Comparison of ENCODE assay signal across 8 mouse cellular contexts in the genomic region with DNA sequence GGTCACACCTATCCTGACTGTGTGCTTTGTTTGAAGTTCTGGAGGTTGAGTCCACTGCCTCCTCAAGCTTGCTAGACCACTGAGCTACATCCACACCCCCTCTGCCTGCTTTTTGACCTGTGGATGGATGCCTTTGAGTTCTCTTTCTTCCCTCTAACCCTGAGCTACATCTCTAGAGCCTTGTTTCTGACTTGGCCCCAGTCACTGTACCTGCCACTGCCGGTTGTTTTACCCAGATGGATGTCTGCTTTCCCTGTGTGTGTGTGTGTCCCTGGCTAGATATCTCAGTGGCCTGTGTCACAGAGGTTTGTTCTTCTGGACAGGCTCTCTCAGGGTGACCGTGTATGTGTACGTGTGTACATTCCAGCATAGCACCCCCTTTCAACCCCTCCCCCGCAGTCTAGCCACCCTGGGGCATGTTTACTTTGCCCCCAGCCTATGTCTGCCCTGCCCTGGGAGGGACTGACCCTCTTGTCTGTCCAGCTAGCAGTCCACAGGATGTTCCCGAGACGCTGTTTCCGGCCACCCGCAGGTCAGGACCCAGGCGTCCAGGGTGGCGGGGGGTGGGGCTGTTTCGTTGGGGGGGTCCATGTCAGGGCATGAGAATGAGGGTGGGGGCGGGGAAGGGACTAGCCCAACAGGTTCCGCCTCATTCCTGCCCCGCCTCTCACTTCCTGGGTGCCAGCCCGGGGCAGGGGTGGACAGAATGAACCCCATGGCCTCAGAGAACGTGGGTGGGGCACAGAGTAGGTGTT. TPM values are rescaled to one million over a fixed set of nuclear protein-coding genes. Genes with fewer than 3 reads are reported as not detected.
DNase-seq lines count a peak whose midpoint lies in the region; ATAC-seq lines count a peak whose summit lies in the region.

No protein-coding gene starts in this region.

- peak overlapping the region; percentile 95 for H3K4me2 ChIP-seq in forebrain, embryonic 16.5 days (ENCODE audit: low read length)
- peak overlapping the region; percentile 83 for H3K4me2 ChIP-seq in lung, embryonic 16.5 days (ENCODE audit: low read depth, low read length)
- peak overlapping the region; percentile 99 for H3K4me2 ChIP-seq in stomach, embryonic 15.5 days

- no peaks in the 10 kb centered on the region for H3K36me3 ChIP-seq in forebrain, embryonic 16.5 days (ENCODE audit: control insufficient read depth, insufficient read depth)
- H3K36me3 ChIP-seq in lung, embryonic 16.5 days (ENCODE audit: control insufficient read depth, insufficient read depth, low read length) = no peaks in the 10 kb centered on the region
- H3K36me3 ChIP-seq in stomach, embryonic 15.5 days = no peaks in the 10 kb centered on the region

- H3K27me3 ChIP-seq in forebrain, embryonic 16.5 days (replicated peaks; ENCODE audit: control insufficient read depth, insufficient read depth, low read length) = peaks cover 12% of the 10 kb centered on the region; the same call in 1 of the 2 replicates
- no peaks in the 10 kb centered on the region for H3K27me3 ChIP-seq in lung, embryonic 16.5 days (ENCODE audit: control insufficient read depth, insufficient read depth, low read depth, low read length)
- no peaks in the 10 kb centered on the region for H3K27me3 ChIP-seq in stomach, embryonic 15.5 days (replicated peaks)

- no peak for ATAC-seq in forebrain, embryonic 16.5 days
- ATAC-seq in lung, embryonic 16.5 days (ENCODE audit: low read depth) = peak; percentile 7
- peak; percentile 5; the same call in 1 of the 2 replicates for ATAC-seq in stomach, embryonic 15.5 days (ENCODE audit: insufficient read depth, low FRiP score, low read depth)
- no peak for ATAC-seq in activated CD4-positive, CD25-positive, alpha-beta regulatory T cell, adult 4 months

- H3K4me1 ChIP-seq in forebrain, embryonic 16.5 days (replicated peaks; ENCODE audit: control insufficient read depth, insufficient read depth, low read length) = peaks cover 41% of the 10 kb centered on the region
- H3K4me1 ChIP-seq in lung, embryonic 16.5 days (replicated peaks; ENCODE audit: control insufficient read depth, insufficient read depth, low read length) = peaks cover 64% of the 10 kb centered on the region
- H3K4me1 ChIP-seq in stomach, embryonic 15.5 days = peaks cover 59% of the 10 kb centered on the region

- H3K27ac ChIP-seq in forebrain, embryonic 16.5 days (ENCODE audit: low read length) = 0 out of 2 replicates have a peak overlapping the region, but pooled peaks have one; percentile 12
- peak overlapping the region; percentile 92 for H3K27ac ChIP-seq in lung, embryonic 16.5 days (ENCODE audit: low read length)
- peak overlapping the region; percentile 95 for H3K27ac ChIP-seq in stomach, embryonic 15.5 days

- peak; percentile 58 for DNase-seq in 3134 (ENCODE audit: extremely low read depth, insufficient read length, low spot score)
- peak; percentile 73 for DNase-seq in CD4-positive helper T cell, adult 2 months (ENCODE audit: low read depth, low spot score)
- DNase-seq in kidney, adult 9 months = peak; percentile 78
- no peak for DNase-seq in right cerebral cortex, postnatal 25 days

- WGBS in forebrain, embryonic 16.5 days = 18% methylated on average over 16 of the region's 16 CpGs
- WGBS in lung, embryonic 16.5 days = 3% methylated on average over 16 of the region's 16 CpGs
- WGBS in stomach, embryonic 15.5 days = 7% methylated on average over 16 of the region's 16 CpGs

- H3K9me3 ChIP-seq in forebrain, embryonic 16.5 days (ENCODE audit: control insufficient read depth, low read length) = no peaks in the 10 kb centered on the region
- no peaks in the 10 kb centered on the region for H3K9me3 ChIP-seq in lung, embryonic 16.5 days (ENCODE audit: control insufficient read depth, low read length)
- no peaks in the 10 kb centered on the region for H3K9me3 ChIP-seq in stomach, embryonic 15.5 days

- peak overlapping the region; percentile 62; the same call in 1 of the 2 replicates for H3K9ac ChIP-seq in forebrain, embryonic 16.5 days (replicated peaks; ENCODE audit: low read depth, low read length)
- H3K9ac ChIP-seq in lung, embryonic 16.5 days (ENCODE audit: low read length) = peak overlapping the region; percentile 61
- H3K9ac ChIP-seq in stomach, embryonic 15.5 days = no peak overlapping the region

- H3K4me3 ChIP-seq in forebrain, embryonic 16.5 days (replicated peaks; ENCODE audit: low read length) = no peak overlapping the region; the same call in 1 of the 2 replicates
- peak overlapping the region; percentile 51 for H3K4me3 ChIP-seq in lung, embryonic 16.5 days (ENCODE audit: low read length)
- H3K4me3 ChIP-seq in stomach, embryonic 15.5 days (replicated peaks) = peak overlapping the region; percentile 52

RNA-seq across cellular contexts. Expression of a gene that starts 5.9 kb away (rescaled TPM):
- 31.3 and 39.8 TPM in 2 replicates for polyA plus RNA-seq in forebrain, embryonic 16.5 days (2015; fragmentation: Nextera tagmentation; extraction: Ambion mirVana)
- polyA plus RNA-seq in lung, embryonic 16.5 days (2015; fragmentation: Nextera tagmentation; extraction: Ambion mirVana) = 24.2 and 27.2 TPM in 2 replicates
- polyA plus RNA-seq in stomach, embryonic 15.5 days (2015; fragmentation: Nextera tagmentation; extraction: Ambion mirVana) = 46.3 and 51.1 TPM in 2 replicates
- 1 to 10 TPM; 2.6 to 3.0 TPM for polyA plus RNA-seq in activated CD4-positive, CD25-positive, alpha-beta regulatory T cell, adult 4 months (2017; shearing (Covaris generic))

RNA-seq across cellular contexts. Expression of a gene that starts 6.0 kb away (rescaled TPM):
- polyA plus RNA-seq in forebrain, embryonic 16.5 days (2015; fragmentation: Nextera tagmentation; extraction: Ambion mirVana) = 7.6 and 8.2 TPM in 2 replicates
- polyA plus RNA-seq in lung, embryonic 16.5 days (2015; fragmentation: Nextera tagmentation; extraction: Ambion mirVana) = 13.7 and 15.5 TPM in 2 replicates
- 33.4 and 49.6 TPM in 2 replicates for polyA plus RNA-seq in stomach, embryonic 15.5 days (2015; fragmentation: Nextera tagmentation; extraction: Ambion mirVana)
- polyA plus RNA-seq in activated CD4-positive, CD25-positive, alpha-beta regulatory T cell, adult 4 months (2017; shearing (Covaris generic)) = 10 to 100 TPM; 28.9 to 30.5 TPM

RNA-seq across cellular contexts. Expression of a gene that starts 14.9 kb away (rescaled TPM):
- 79.9 and 85.8 TPM in 2 replicates for polyA plus RNA-seq in forebrain, embryonic 16.5 days (2015; fragmentation: Nextera tagmentation; extraction: Ambion mirVana)
- 114 and 119 TPM in 2 replicates for polyA plus RNA-seq in lung, embryonic 16.5 days (2015; fragmentation: Nextera tagmentation; extraction: Ambion mirVana)
- polyA plus RNA-seq in stomach, embryonic 15.5 days (2015; fragmentation: Nextera tagmentation; extraction: Ambion mirVana) = 112 and 113 TPM in 2 replicates
- polyA plus RNA-seq in activated CD4-positive, CD25-positive, alpha-beta regulatory T cell, adult 4 months (2017; shearing (Covaris generic)) = 10 to 100 TPM; 68.9 to 91.0 TPM

RNA-seq across cellular contexts. Expression of a gene that starts 15.1 kb away (rescaled TPM):
- 1,287 and 1,394 TPM in 2 replicates for polyA plus RNA-seq in forebrain, embryonic 16.5 days (2015; fragmentation: Nextera tagmentation; extraction: Ambion mirVana)
- 644 and 691 TPM in 2 replicates for polyA plus RNA-seq in lung, embryonic 16.5 days (2015; fragmentation: Nextera tagmentation; extraction: Ambion mirVana)
- 637 and 677 TPM in 2 replicates for polyA plus RNA-seq in stomach, embryonic 15.5 days (2015; fragmentation: Nextera tagmentation; extraction: Ambion mirVana)
- polyA plus RNA-seq in activated CD4-positive, CD25-positive, alpha-beta regulatory T cell, adult 4 months (2017; shearing (Covaris generic)) = 100 to 1,000 TPM; 246 to 312 TPM

RNA-seq across cellular contexts. Expression of a gene that starts 15.2 kb away (rescaled TPM):
- not detected in 2 replicates for polyA plus RNA-seq in forebrain, embryonic 16.5 days (2015; fragmentation: Nextera tagmentation; extraction: Ambion mirVana)
- polyA plus RNA-seq in lung, embryonic 16.5 days (2015; fragmentation: Nextera tagmentation; extraction: Ambion mirVana) = not detected in 2 replicates
- polyA plus RNA-seq in stomach, embryonic 15.5 days (2015; fragmentation: Nextera tagmentation; extraction: Ambion mirVana) = not detected in 2 replicates
- not detected for polyA plus RNA-seq in activated CD4-positive, CD25-positive, alpha-beta regulatory T cell, adult 4 months (2017; shearing (Covaris generic))

Comparison
In these comparisons a context has a peak if more than half of its experiments do, and no peak if none do; other contexts are left out.
1. ATAC-seq: peak in lung, embryonic 16.5 days (single experiment) and stomach, embryonic 15.5 days (single experiment); none in forebrain, embryonic 16.5 days (single experiment) and activated CD4-positive, CD25-positive, alpha-beta regulatory T cell, adult 4 months (single experiment).
2. H3K27ac ChIP-seq: peak in every context shown above with its lines; median percentile 95 in stomach, embryonic 15.5 days; 92 in lung, embryonic 16.5 days; 12 in forebrain, embryonic 16.5 days.
3. Peak in every context shown above with its lines, with median percentiles within 50 percentile points of each other: H3K4me2 ChIP-seq.